Mouse (Mus musculus) cerebellum, adult 18-20 months (tissue): ENCODE measurements at regions not wholly inside any gene's neighbourhood (a gene's known extent, or its start where the extent isn't known, plus 50 kb on each side); places are given as distances from the start of the nearest gene placed in this dataset.
A peak's percentile ranks its signal among the peaks of the same experiment; 100 is the strongest.

Source experiments
- DNase-seq, 2 experiments: peaks; one replicate each; pipeline ENCODE4 v3.0.0; 2021

- DNase-seq, result no peak
Measured at GRCm38 (mm10) chr5:113408588-113408987, 51.5 kb downstream of the Aym1 start.

- DNase-seq, result no peak
Measured at GRCm38 (mm10) chr5:113410963-113411362, 53.9 kb downstream of the Aym1 start.

GRCm38 (mm10) chr5:113414639-113415038 lies 57.5 kb downstream of the Aym1 start:
- peak; percentile 42 to 43 for DNase-seq

- no peak for DNase-seq
Measured at GRCm38 (mm10) chr5:113418335-113419013, 61.4 kb downstream of the Aym1 start.

GRCm38 (mm10) chr5:113420619-113421018 lies 63.5 kb downstream of the Aym1 start:
- no peak for DNase-seq

- no peak for DNase-seq
Measured at GRCm38 (mm10) chr5:113421993-113422725, 65.1 kb downstream of the Aym1 start.

GRCm38 (mm10) chr5:113422726-113423110 lies 65.6 kb downstream of the Aym1 start:
- no peak for DNase-seq

GRCm38 (mm10) chr5:113427779-113428178 lies 62.4 kb upstream of the Wscd2 start:
- no peak for DNase-seq

- DNase-seq, result no peak
Measured at GRCm38 (mm10) chr5:113431334-113431733, 58.8 kb upstream of the Wscd2 start.

GRCm38 (mm10) chr5:113436987-113437386 lies 53.1 kb upstream of the Wscd2 start:
- no peak for DNase-seq
